Mouse (Mus musculus): ENCODE results near the gene E2f3. TPM values are rescaled to one million over a fixed set of nuclear protein-coding genes. Genes with fewer than 3 reads are reported as not detected.

Gene E2f3
- 0.52 TPM for polyA plus RNA-seq (2015; fragmentation: Illumina TruSeq; extraction: RNeasy Lipid Tissue Mini Kit (QIAGEN cat#74804); ENCODE audit: insufficient read depth, low read depth, low replicate concordance)

DNA sequence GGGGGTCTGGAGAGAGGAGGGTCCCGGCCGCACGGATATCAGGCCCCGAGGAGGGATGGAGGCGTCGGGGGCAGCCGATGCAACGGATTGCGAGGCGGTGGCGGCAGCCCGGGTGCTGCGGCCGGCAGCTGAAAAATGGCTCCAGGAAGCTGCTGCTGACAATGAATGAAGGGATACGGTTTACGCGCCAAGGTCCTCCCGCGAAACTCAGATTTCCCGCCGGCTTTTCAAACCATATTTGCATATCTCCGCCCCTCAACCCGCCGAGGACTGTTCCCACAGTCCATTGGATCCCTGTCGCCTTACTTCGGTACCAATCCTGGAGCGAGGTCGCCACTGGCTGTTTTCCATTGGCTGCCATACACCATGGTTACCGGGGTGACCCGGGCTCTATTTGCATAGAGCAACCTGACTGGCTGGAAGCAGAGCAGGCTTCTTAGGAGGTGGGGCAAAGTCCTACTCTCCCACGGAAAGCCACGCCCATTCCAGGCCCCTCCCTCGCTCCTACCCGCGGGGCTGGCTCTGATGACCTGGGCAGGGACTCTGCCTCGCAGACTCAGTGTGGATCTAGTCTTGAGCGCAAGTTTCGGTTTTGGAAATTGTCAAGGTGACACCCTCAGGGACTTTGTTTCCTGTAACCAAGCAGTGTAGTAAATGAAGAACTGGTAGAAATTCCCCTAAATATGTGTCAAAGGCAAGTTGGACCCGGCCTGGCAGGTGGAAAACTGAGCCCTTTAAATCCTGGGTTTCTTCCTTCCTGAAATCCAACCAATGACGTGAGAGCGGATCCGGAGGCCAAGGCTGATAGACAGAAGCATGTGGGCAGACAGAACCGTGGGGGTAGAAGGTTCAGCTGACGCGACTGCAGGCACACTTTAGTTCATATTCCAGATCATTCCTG is at the start of gene E2f3:
E2f3 (minus strand) TSS at position 209 of the 901 bp plus-strand sequence.

Other genes with a start within 250 kb of the E2f3 start
- gene Cdkal1, start 130.4 kb downstream of the E2f3 start, polyA plus RNA-seq (2015; fragmentation: Illumina TruSeq; extraction: RNeasy Lipid Tissue Mini Kit (QIAGEN cat#74804); ENCODE audit: insufficient read depth, low read depth, low replicate concordance), result 3.0 TPM
- 1.9 TPM for gene Mboat1, start 150.4 kb upstream of the E2f3 start, polyA plus RNA-seq (2015; fragmentation: Illumina TruSeq; extraction: RNeasy Lipid Tissue Mini Kit (QIAGEN cat#74804); ENCODE audit: insufficient read depth, low read depth, low replicate concordance)